Mouse (Mus musculus): ENCODE data around the gene Zg16.
"Not testable (repeated sequence)": the region's sequence is repeated elsewhere in the genome, so short reads cannot be mapped to it uniquely, and the experiment has no call there.

DNA sequence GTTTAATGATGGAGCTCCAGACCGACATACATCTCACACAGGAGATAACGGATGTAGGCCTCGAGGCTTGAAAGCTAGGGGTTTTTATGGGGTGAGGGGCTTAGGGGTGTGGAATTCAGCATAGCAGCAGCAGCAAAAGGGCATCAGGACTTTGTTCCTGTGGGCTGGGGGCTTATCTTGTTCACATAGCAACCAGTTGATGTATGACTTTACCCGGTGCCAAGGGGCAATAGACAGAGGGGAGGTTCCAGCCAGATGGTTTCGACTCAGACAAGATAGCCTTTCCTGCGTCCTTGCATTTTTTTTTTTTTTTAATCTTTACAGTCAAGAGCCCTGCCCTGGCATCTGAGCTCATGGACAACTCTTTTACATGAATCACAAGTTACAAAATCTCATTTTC lies 1.4 kb downstream of the Zg16 start:
- not testable (repeated sequence) for TF ChIP-seq CTCF, EP300 (IDR thresholded peaks at IDR 0.05)
